Mouse (Mus musculus) hindlimb bud, embryonic 11.5 days (tissue): ENCODE data around the gene Actl10.

ENCODE experiments used
- DNase-seq: peaks from one replicate; pipeline ENCODE4 v3.0.0-alpha.2; 2012; ENCODE audit warnings: low read depth, low spot score; ENCODE audit errors: extremely low spot score

Gene Actl10

DNA sequence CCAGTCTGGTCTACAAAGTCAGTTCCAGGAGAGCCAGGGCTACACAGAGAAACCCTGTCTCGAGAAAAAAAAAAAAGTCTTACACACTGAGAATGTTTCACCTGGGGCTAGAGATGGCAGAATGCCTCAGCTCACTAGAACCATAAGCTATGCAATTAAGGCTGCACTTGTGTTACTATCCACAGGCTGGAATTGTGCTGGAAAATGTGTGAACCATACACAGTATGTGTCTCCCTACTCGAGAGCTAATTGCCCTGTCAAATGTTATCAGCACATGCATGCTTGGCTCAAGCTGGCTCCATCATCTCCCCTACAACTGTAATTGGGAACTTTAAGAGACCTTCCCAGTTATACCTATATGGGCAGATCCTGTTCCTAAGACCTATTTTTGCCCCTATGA lies 639 bp upstream of the Actl10 start:
- DNase-seq: no peak

DNA sequence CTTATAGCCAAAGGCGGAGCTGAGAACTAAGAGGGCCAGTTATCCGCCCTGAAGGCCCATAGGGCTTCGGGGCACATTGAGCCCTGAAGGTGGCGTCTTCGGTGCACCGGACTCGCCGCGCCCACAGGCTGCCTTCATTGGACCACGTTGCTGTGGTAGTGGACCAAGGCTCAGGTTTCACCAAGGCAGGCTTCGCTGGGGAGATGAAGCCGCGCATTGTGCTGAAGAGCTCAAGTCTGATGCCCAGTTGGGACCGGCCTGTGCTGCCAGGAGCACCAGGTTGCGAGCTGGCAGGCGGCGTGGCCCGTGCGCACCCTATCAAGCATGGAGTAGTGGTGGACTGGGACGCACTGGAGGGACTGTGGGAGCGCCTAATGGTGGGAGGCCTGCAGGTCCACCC lies 351 bp downstream of the Actl10 start:
- no peak for DNase-seq

DNA sequence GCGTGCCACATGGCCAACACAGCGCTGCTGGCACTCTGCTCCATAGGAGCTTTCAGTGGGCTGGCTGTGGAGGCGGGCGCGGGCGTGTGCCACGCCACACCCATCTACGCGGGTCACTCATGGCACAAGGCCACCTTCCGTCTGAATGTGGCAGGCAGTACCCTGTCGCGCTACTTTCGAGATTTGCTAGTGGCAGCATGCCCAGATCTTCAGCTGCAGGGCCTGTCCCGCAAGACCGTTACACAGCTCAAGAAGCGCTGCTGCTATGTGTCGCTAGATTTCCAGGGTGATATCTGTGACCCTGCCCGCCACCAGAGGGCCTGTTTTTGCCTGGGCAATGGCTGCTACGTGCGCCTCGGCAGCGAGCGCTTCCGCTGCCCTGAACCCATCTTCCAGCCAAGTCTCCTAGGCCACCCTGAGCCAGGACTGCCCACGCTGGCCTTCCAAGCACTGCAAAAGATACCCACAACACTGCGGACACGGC lies 890 bp downstream of the Actl10 start:
- DNase-seq: no peak

DNA sequence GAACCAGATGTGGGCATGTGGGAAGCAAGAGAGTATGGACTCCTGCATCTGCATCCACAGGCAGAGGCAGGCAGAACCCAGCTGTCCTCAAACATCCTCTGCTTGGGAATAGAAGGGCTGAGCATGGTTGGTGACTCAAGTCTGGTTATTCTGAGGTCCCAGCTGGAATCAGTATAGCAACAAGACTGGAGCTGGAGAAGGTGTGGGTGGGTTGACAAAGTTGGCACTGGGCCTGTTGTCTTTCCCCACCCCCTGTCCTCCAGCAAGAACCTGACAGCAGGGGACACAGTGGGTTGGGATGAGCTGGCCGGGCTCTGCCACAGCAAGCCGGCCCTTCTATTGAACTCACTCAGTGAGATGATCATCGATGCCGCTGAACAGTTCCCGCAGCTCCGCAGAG lies 3.7 kb downstream of the Actl10 start:
- DNase-seq: no peak

DNA sequence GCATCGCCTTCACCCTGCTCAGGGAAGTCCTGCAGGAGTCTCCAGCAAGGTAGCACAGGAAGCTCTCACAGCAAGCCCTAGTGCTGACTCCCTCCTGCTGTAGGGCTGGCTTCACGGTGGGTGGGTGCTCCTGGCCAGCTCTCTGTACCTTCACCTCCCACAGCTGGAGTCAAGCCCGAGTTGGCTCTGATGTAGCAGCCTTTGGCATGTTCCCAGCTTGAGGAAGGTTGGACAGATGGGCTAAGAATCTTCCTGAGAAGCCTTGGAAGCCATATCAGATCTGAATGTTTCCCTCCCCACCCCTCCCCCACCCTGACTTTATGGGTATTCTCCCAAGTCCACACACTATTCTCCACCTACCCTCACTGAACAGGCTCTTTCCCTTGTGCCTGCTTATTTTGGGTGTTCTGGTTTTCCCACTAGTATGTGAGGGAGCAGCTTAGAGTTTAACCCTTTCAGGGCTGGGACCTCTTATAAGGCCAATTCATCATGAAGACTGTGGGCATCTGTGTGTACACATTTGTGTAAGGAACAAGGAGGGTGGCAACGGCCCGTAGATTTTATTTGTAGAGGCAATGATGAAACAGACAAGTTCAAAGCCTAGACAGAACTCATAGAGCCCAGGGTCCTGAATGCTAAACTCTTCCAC lies 5.7 kb downstream of the Actl10 start:
- DNase-seq: no peak

DNA sequence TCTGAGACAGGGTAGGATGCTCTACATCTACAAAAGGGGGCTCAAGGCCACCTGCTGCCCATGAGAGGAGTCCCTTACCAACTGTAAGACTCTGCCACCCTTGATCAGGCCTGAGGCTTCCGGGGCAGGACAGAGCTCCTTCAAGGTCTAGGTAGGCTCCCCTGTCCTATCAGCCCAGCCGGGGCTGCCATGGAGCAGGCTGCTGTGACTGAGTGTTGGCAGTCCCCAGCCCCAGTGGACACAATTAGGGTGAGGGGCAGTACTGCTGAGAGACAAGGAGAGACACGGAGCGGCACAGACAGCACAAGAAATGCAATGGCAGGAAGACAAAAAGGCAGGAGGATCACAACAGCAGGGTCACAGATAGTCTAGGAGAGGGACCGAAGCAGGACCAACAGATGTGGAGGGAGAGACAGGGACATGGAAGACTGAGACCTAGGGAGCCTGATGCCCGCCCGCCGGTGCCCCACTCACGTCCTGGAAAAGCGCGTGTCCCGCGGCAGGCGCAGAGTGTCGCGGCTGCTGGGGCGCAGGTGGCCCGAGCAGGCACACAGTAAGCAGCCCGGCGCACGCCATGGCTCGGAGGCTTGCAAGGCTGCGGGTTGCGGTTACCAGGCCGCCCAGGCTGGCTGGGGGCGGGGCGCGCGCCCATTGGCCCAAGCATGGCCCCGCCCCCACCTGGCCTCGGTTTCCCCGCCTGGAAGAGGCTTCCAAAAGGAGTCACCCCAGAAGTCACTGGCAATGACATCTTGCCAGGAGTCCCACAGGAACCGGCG lies 6.9 kb downstream of the Actl10 start, which contains the start of gene Necab3:
TSS of gene Necab3 (minus strand) at position 627 of the 776 bp plus-strand sequence.
- no peak for DNase-seq

DNA sequence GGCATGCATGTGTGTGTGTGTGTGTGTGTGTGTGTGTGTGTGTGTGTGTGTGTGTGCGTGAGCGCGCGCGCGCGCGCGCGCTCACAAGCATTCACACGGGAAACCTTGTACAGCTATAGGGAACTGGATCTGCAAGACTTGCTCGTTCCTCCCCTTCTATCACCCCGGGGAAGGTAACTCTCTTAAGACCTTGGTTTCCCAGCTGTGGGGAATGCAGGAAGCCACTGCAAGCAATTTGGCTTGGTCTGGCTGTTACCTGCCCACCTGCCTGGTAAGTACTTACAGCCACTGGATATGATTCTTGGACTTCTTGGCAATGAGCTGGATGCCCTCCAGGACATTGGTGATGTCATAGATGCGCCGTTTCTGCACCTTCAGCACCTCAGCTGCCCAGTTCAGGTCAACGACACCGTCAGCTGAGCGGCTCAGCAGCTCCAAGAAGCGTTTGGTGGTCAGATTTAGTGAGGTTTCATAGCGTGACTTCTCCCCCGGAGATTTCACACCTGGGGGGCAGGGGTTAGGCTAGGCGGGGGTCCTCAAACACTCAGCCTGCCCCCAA lies 12.1 kb downstream of the Actl10 start:
- DNase-seq: no peak

DNA sequence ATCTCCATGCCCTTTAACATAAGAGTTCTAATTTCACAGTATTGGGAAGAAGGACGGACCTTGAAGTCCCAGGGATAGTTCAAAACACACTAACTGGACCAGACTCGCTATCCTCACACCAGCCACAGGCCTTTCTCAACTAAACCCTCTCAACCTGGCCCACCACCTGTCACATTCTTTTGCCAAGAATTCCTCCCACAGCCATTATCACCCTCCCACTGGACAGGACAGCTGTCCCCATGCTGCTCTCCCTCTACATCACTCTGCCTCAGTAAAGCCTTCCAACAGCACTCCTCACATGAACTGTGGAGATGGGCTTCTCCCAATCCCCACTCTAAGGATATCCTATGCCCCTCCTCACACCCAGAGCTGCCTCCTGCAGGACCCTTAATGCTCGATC lies 14.0 kb downstream of the Actl10 start:
- DNase-seq: no peak

DNA sequence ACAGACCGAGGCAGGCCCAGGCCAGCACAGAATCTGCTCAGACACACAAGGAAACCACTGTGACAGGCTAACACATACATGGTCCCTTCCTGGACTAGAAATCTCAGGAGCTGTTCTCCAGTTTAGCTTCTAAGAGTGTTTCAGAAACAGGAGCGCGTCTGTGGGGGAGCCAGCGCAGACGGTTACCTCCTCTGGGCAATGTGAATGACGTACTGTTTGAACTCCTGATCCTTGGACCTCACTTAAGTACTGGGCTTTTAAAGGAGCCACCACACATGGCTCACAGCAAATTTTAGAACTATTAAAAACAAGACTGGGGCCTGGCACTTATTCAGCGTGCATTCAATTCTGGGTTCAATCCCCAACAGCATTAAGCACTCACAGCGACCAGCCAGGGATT lies 15.1 kb downstream of the Actl10 start:
- DNase-seq: no peak

DNA sequence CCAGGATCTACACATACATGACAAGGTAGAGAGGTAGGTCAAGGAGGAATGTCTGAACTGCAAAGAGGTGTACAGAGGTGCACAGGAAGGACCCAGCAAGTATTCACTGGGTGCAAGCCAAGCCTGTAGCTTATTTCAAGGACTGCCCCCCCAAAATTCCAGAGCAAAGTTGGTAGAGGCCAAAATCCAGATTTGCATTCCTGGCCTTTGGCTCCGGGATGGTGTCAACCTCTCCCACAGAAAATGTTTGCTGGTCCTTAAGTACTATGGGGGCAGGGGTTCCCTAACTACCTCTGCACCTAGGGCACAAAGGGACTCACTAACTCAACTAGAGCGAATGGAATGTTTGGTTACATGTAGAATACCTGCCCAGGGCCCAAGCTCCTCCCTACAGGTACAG lies 16.2 kb downstream of the Actl10 start:
- no peak for DNase-seq

DNA sequence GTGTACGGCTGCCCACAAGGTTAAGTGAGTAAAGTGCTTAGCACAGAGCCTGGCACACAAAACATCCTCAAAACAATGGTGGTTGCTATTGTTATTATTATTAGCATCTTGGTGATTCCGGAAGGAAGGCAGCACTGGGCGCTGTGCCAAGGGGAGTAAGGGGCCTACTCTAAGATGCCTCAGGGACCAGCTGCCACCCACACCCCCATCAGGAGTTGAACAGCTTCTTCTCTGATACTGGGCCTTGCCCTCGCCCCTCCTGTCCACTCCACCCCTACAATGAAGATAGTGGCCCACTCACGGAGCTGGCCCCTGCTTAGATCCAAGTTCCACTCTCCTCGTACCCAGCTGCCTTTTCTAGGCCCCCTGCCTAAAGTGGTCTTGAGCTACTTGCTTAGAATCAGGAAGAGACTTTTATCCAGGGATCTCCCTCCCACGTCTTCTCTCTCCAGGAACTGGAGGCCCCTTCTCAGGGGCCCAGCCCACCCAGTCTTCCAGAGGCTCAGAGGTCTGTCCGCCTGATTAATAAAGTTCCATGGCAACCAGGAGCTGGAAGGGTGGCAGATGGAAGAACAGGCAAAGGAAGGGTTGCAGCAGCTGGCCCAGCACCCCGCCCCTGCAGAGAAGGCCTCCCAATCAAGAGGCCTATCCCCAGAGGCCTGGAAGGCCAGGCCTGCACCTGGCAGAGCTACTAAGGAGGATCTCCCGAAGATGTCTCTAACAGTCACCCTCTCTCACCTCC lies 16.9 kb downstream of the Actl10 start:
- no peak for DNase-seq

DNA sequence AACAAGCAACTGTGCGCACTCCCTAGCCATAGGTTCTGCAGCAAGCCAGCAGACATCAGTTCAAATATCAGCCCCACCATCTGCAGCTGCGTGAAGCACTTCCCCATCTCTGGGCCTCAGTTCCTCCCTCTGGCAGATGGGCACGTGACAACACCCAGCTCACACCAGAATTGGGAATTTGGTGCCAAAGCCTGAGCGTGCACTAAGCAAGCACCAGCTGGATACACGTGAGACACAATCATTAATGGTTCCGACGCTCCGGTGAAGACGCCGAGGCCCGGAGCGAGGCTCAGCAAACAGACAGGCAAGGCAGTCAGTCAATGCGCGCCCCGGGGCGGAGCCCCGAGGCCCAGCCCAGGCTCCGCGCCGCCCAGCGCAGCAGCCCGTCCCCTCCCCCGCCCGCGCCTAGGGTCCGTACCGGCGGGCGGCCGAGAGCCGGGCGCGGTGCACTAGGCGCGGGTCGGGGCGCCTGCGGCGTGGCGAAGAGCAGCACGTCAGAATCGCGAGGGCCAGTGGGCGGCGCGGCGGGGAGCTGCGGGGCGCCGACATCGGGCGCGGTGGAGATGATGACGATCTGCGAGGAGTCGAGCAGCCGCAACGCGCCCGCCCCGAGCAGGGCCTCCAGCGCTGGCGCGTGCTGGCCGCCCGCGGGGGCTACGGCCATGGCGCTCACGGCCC lies 17.6 kb downstream of the Actl10 start:
- DNase-seq: no peak

DNA sequence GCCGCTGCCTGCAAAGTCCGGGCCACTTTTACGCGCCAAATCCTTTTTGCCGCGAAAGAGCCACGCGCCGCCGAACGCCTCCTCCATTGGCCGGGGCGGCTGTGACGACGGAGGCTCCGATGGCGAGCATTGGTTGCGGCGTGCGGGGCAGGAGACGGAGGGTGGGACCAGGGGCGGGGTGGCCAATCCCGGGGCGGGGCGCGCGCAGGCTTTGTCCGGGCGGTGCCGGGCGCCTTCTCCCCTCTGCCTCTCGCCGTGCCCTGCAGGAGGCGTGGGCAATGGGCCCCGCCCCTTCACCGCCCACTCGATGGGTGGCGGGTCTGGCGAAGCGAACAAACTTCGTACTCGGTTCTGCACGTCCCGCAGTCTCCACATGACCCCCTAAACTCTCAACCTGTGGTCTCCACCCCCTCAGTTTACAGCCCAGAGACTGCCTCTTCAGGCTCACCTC lies 18.3 kb downstream of the Actl10 start, which contains the start of gene E2f1:
TSS of gene E2f1 (minus strand) at position 57 of the 451 bp plus-strand sequence.
- peak; percentile 67 for DNase-seq

DNA sequence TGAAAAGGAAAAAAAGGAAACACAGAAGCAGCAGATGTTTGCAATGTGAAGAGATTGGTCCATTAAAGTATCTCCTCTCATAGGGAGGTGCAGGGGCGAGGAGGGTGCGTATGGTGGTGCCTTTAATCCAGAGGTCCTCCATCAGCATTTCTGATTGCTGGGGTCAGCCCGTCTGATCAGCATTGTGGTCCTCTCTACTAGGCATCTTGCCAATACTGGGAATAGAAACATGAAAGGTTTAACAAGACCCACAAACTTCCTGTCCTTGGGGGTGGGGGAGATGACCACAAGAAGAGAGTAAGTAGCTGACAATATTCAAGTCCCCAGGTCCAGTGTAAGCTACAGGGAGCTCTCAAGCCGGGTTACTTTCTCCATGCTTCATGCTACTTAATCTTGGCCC lies 19.1 kb downstream of the Actl10 start:
- DNase-seq: no peak

DNA sequence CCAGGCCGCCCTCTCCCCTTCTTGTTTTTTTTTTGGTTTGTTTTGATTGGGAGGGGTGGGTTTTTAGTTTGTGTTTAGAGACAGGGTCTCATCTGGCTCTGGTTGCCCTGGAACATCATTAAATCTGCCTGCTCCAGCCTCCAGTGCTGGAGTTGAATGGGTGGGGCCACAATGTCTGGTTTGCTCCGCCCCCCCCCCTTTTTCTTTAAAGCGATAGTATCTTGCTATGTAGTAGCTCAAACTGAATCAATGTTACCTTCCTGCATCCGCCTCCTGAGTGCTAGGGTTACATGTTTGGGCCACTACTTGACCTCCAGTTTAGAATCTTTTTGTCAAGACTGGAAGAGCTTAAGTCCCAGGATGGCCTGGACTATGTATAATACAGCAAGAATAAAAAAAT lies 19.7 kb downstream of the Actl10 start:
- DNase-seq: no peak

DNA sequence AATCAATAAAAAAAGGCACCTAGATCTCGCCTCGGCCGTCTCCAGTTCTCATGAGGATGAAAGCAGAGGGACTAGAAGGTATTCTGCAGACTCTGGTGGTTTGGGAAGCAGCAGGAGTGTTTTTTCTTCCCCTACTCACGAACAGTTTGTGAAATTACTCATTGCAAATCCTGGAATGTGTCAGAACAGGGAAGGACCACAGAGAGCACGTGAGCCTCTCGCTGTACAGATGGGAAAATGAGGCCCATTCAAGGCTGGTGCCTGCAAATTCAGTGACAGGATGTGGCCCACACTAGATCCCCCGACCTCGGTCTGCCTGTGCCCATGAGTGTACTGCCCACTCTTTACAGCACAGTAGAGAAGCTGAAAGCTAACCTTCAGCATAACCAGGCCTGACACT lies 20.4 kb downstream of the Actl10 start:
- no peak for DNase-seq

DNA sequence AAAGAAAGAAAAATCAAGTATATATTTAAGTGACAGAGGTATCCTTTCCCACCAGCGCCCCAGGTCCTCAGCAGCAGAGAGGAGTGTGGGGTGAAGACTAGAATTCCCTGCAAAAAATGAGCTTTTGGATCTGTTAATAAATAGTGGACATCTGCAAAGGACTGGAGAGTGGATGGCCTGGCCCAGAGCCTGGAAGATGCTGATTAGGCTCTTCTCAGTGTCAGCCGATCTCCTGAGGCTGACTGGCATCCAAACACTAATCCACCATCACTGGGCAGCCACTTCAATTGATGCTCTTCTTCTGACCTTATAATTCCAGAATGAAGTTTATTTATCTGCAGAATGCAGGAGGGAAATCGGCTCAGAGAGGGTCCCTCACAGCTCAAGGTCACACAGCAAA lies 21.4 kb downstream of the Actl10 start:
- DNase-seq: no peak

DNA sequence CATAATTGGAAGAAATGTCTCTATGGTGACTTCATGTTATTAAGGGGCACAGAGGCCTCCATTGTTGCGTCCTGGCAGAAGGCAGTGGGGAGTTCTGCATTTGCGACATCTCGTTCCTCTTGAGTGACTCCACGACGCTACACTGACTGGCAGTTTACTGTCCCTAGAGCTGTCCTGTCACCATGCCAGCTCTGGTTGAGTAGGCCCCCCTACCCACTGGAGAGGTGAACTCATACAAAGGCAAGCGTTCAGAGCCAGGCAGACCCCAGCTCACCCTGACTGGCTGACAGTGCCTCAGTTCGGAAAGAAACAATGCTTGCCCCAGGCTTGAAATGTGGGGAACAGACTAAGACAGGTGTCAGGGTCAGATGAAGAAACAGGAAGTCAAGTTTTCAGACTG lies 22.7 kb downstream of the Actl10 start:
- DNase-seq: no peak

DNA sequence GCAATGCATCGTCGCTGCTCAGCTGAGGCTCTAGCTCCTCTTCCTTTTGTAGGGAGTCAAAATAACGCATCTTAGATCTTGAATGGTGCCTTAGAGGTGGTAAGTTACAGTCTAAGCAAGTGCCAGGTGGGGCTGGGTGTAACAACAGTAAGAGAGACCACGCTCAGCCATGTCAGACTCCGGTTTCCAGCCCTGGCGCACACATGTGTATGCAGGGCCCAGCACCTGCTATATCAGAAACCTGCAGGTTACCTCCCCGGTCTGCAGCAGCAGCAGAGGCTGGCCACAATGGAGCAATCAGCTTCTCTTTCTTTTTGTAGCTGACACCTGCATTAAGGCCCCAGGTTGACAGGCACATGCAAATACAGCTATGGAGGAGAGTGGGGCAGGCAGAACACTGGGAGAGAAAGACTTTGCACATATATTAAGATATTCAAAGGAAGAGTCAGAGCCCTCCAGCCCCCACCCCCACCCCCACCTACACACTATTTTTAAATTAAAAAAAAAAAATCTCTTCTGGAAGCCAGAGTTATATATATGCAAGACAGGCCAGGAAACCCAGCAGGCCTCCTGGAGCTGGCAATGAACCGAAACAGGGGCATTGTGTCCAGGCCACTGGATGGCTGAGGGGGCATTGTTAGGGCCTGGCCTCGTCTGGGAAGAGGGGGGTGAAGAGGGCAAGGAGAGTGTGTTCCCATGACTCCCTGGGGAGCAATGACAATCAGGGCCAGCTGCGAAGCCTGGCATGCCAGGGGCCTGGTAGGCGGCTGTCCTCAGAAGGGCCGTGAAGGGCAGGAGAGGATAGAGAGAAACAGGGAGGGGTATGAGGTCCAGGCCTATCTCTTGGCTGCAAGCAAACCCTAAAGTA lies 25.5 kb downstream of the Actl10 start:
- no peak for DNase-seq

DNA sequence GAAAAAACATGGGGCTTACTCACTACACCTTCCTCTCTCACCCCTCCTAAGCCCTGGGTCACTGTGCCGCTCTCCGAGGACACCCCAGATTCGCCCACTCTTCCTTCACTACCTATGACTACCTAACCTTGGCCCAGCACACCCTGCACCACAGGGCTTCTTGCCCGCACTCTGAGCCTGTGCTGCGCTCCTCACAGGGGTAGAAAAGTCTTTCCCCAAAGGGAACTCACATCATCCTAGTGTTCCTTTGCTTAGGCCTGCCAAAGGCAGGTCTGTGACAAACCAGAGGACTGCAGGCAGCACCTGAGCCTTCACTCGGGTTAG lies 26.1 kb downstream of the Actl10 start:
- DNase-seq: no peak
